ENCODE assay signal across 8 mouse cellular contexts in the genomic region with DNA sequence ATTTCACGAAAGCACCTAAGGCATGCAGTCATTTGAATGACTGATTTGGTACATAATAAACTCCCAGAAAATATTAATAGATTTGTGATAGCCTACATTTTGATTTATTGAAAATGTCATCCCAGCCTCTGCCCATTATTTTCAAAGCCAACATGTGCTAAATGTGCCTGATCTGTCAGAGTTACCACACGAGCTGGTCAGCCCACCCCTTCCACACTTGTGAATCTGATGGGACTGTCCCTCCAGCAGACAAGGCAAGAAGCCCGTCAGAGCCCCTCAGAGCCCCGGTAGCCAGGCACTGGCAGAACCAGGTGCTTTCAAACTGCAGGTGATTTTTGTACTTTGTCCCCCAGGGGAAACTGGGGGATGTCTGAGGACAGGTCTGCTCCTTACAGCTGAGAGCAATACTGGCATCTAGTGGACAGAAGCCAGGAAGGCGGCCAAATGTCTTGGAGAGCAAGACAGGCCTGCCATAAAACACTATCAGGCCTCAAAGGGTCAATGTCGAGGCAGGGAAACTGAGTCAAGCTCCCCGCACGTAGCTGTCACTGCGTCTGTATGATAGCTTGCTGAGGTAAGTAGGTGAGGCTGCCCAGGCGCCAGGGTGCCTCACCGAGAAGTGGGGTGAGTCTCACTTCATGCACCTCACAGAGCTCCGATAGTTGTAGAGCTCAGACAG.
DNase-seq lines count a peak whose midpoint lies in the region; ATAC-seq and TF ChIP-seq lines count a peak whose summit lies in the region.

No protein-coding gene starts in this region.

- H3K27ac ChIP-seq in liver, postnatal 0 days (ENCODE audit: low read depth) = no peak overlapping the region
- H3K27ac ChIP-seq in forebrain, postnatal 0 days (ENCODE audit: low read depth, low read length) = no peak overlapping the region

- H3K4me3 ChIP-seq in liver, postnatal 0 days (ENCODE audit: low read depth, low read length) = no peak overlapping the region
- no peak overlapping the region for H3K4me3 ChIP-seq in forebrain, postnatal 0 days (ENCODE audit: low read depth, low read length)

- no peak overlapping the region for H3K4me2 ChIP-seq in liver, postnatal 0 days (ENCODE audit: low read depth, low read length)
- no peak overlapping the region for H3K4me2 ChIP-seq in forebrain, postnatal 0 days (ENCODE audit: low read depth)

- no peaks in the 10 kb centered on the region for H3K36me3 ChIP-seq in liver, postnatal 0 days (replicated peaks; ENCODE audit: insufficient read depth, low read length)
- H3K36me3 ChIP-seq in forebrain, postnatal 0 days (ENCODE audit: insufficient read depth) = no peaks in the 10 kb centered on the region

- peaks cover 8% of the 10 kb centered on the region; the same call in 1 of the 2 replicates for H3K27me3 ChIP-seq in liver, postnatal 0 days (ENCODE audit: insufficient read depth, low read length)
- no peaks in the 10 kb centered on the region; the same call in 1 of the 2 replicates for H3K27me3 ChIP-seq in forebrain, postnatal 0 days (ENCODE audit: insufficient read depth, low read length)

- ATAC-seq in liver, postnatal 0 days = no peak
- no peak; the same call in 1 of the 2 replicates for ATAC-seq in forebrain, postnatal 0 days
- ATAC-seq in activated CD4-positive, CD25-positive, alpha-beta regulatory T cell, adult 4 months = no peak

- no peak for DNase-seq in liver, postnatal 0 days
- DNase-seq in liver = no peak
- DNase-seq in brain, embryonic 14.5 days (ENCODE audit: low read depth) = peak; percentile 86
- DNase-seq in forebrain, postnatal 0 days = peak; percentile 73
- DNase-seq in kidney, postnatal 14 days = peak; percentile 59
- DNase-seq in retina, postnatal 7 days (ENCODE audit: low read depth, low spot score) = peak; percentile 25
- no peak for DNase-seq in layer of hippocampus, adult 9-11 months

- H3K9ac ChIP-seq in liver, postnatal 0 days (replicated peaks) = no peak overlapping the region
- no peak overlapping the region for H3K9ac ChIP-seq in forebrain, postnatal 0 days

- TF ChIP-seq CTCF in liver, postnatal 0 days (IDR thresholded peaks at IDR 0.05; ENCODE audit: low read depth) = peak; percentile 32; the same call in 1 of the 2 replicates
- peak; percentile 73 for TF ChIP-seq CTCF in brain, embryonic 14.5 days (IDR thresholded peaks at IDR 0.05; ENCODE audit: borderline replicate concordance, extremely low read depth, insufficient read depth, insufficient read length)
- TF ChIP-seq CTCF in forebrain, postnatal 0 days (IDR thresholded peaks at IDR 0.05; ENCODE audit: low read depth) = peak; percentile 73

- WGBS in liver, postnatal 0 days (ENCODE audit: insufficient replicate concordance) = 47% methylated on average over 12 of the region's 12 CpGs
- WGBS in forebrain, postnatal 0 days = 51% methylated on average over 12 of the region's 12 CpGs

- no peak for TF ChIP-seq POLR2A in brain, embryonic 14.5 days (IDR thresholded peaks at IDR 0.05; ENCODE audit: borderline replicate concordance, extremely low read depth, insufficient read depth, insufficient read length, poor library complexity, severe bottlenecking)

- no peak for TF ChIP-seq EP300 in liver, postnatal 0 days (IDR thresholded peaks at IDR 0.05; ENCODE audit: low read depth)

- no peaks in the 10 kb centered on the region for H3K9me3 ChIP-seq in liver, postnatal 0 days (ENCODE audit: low read length)
- H3K9me3 ChIP-seq in forebrain, postnatal 0 days (ENCODE audit: low read length) = no peaks in the 10 kb centered on the region

- H3K4me1 ChIP-seq in liver, postnatal 0 days (ENCODE audit: insufficient read depth) = no peaks in the 10 kb centered on the region
- H3K4me1 ChIP-seq in forebrain, postnatal 0 days (ENCODE audit: insufficient read depth) = peaks cover 5% of the 10 kb centered on the region; the same call in 1 of the 2 replicates

Comparison
In these comparisons a context has a peak if more than half of its experiments do, and no peak if none do; other contexts are left out.
1. DNase-seq: peak in brain, embryonic 14.5 days (single experiment), forebrain, postnatal 0 days (single experiment), kidney, postnatal 14 days (single experiment) and retina, postnatal 7 days (single experiment); none in liver, postnatal 0 days (single experiment), liver (single experiment) and layer of hippocampus, adult 9-11 months (single experiment).
2. Peak in every context shown above with its lines, with median percentiles within 50 percentile points of each other: CTCF ChIP-seq.